Mouse (Mus musculus): Measurements from ENCODE around the gene Terb1. TPM values are rescaled to one million over a fixed set of nuclear protein-coding genes. Genes with fewer than 3 reads are reported as not detected.
A peak's percentile ranks its signal among the peaks of the same experiment; 100 is the strongest.

Terb1 gene
- total and polyA plus RNA-seq, 3 experiments = not detected

DNA sequence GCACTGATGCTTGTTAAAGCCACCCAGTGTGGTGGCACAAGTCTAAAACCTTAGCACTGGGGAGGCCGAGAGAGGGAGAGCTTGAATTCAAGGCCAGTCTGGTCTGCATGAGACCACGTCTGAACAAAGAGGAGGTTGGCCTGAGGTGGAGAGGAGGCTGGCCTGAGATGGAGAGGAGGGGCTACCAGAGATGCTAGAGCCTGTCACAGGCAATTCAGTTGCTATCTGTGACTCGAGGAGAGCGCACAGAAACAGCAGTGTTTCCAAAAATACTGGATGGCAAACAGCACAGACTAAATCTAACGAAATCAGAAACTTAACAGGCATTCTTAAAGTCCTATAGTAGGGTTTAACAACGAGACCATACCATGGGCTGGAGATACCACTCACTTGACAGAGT is 64.5 kb downstream of the Terb1 start:
- Histone ChIP-seq H3K36me3 (replicated peaks) (peaks cover 13% of the 10 kb centered on the region), H3K9me3 (replicated peaks) (no peaks in the 10 kb centered on the region), H3K27me3 (ENCODE audit: insufficient read depth, low read length) (peaks cover 9% of the 10 kb centered on the region; the same call in 1 of the 2 replicates), H3K4me3 (ENCODE audit: low read depth, low read length) (no peak overlapping the region), H3K4me1 (ENCODE audit: insufficient read depth, low read depth, low read length) (peaks cover 22% of the 10 kb centered on the region)
- TF ChIP-seq GATA1 (IDR thresholded peaks at IDR 0.05; ENCODE audit: borderline replicate concordance, low read length) = no peak
- no peak for TF ChIP-seq CTCF (IDR thresholded peaks at IDR 0.05; ENCODE audit: low read depth, low read length)
- no peak for ATAC-seq (ENCODE audit: extremely low read depth, insufficient number of reproducible peaks, low FRiP score, poor library complexity, severe bottlenecking)
- DNase-seq (ENCODE audit: low spot score) = no peak

DNA sequence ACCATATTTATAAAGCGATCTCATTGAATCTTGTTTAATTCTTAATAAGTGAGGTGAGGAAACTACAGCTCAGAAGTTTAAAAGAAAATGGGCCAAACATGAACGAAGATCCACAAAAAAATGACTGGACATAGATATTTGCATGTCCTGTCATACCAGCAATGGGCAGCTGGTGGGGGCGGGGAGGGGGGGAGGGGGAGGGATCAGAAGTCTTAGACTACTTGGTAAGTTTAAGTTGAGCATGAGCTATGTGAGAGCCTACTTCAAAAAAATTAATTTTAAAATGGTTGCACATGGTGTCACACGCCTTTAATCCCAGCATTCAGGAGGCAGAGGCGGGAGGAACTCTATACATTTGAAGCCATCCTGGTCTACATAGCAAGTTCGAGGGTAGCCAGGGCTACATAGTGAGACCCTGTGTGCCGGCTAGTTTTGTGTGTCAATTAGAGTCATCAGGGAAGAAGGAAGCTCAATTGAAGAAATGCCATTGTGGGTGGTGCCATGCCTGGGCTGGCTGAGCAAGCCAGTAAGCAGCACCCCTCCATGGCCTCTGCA is 66.5 kb downstream of the Terb1 start:
- peaks cover 33% of the 10 kb centered on the region for H3K36me3 ChIP-seq (replicated peaks)
- ATAC-seq (ENCODE audit: extremely low read depth, insufficient number of reproducible peaks, low FRiP score, poor library complexity, severe bottlenecking) (no peak), DNase-seq (ENCODE audit: low spot score) (no peak)
- TF ChIP-seq POLR2AphosphoS5 (IDR thresholded peaks at IDR 0.05; ENCODE audit: insufficient replicate concordance, low read depth, low read length) = no peak
- TF ChIP-seq GATA1 (IDR thresholded peaks at IDR 0.05; ENCODE audit: borderline replicate concordance, low read length) = no peak
- TF ChIP-seq GATA2 (IDR thresholded peaks at IDR 0.05; ENCODE audit: borderline replicate concordance, low read depth, low read length) = no peak
- TF ChIP-seq TAL1 (conservative IDR thresholded peaks at IDR 0.05; ENCODE audit: low read depth, low read length) = no peak
- TF ChIP-seq CTCF (IDR thresholded peaks at IDR 0.05; ENCODE audit: low read depth, low read length) = no peak
- H3K4me1 ChIP-seq (ENCODE audit: insufficient read depth, low read depth, low read length) = peaks cover 28% of the 10 kb centered on the region
- no peaks in the 10 kb centered on the region for H3K9me3 ChIP-seq (replicated peaks)
- peak overlapping the region; percentile 99 for H3K4me3 ChIP-seq (ENCODE audit: low read depth, low read length)
- peaks cover 8% of the 10 kb centered on the region; the same call in 1 of the 2 replicates for H3K27me3 ChIP-seq (ENCODE audit: insufficient read depth, low read length)

DNA sequence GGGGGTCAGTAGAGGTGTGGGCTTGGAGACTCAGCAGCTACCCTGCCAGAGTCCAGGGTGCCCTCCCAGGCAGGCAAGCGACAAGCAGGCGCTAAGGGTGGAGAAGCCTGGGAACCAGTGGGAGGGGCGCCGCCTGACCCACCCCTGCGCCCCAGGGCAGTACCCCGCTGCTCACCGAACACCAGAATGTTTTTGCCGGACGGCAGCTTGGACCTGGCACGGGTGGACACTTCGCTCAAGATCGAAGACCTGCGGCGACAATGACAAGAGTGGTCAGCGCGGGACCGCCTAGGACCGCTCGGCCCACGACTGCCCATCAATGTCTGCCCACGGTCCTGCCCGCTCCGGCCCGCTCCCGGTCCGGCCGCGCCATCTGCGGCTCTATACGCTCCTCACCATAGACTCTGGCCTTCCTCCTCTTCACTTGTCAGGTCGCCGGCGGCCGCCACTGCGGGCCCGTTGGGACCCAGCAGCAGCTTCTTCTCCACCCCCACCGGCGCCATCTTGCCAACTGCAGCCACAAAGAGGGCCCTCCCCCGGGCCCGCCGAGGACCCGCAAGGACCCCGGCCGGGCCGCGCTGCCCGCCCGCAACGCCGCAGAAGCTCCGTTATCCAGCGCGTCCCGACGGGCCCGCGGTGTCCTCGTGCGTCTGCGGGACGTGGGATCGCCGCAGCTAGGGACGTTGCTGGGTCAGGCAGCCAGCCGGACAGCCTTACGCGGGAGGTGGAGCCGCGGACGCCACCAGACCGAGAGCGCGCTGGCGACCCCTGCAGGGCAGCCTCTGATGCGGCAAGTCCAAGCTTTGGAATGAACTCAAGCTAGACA is 67.2 kb downstream of the Terb1 start, which contains the start of gene Dync1li2:
Dync1li2 (minus strand) TSS at position 749 of the 826 bp plus-strand sequence.
- peaks cover 6% of the 10 kb centered on the region; the same call in 1 of the 2 replicates for H3K27me3 ChIP-seq (ENCODE audit: insufficient read depth, low read length)
- H3K4me1 ChIP-seq (ENCODE audit: insufficient read depth, low read depth, low read length) = peaks cover 28% of the 10 kb centered on the region
- peak within 1 kb of the TSS; percentile 99 for H3K4me3 ChIP-seq (ENCODE audit: low read depth, low read length)
- TF ChIP-seq POLR2AphosphoS5 (IDR thresholded peaks at IDR 0.05; ENCODE audit: insufficient replicate concordance, low read depth, low read length) = no peak
- TF ChIP-seq GATA2 (IDR thresholded peaks at IDR 0.05; ENCODE audit: borderline replicate concordance, low read depth, low read length) = no peak
- no peak for TF ChIP-seq GATA1 (IDR thresholded peaks at IDR 0.05; ENCODE audit: borderline replicate concordance, low read length)
- TF ChIP-seq CTCF (IDR thresholded peaks at IDR 0.05; ENCODE audit: low read depth, low read length) = peak; percentile 53
- no peak for TF ChIP-seq TAL1 (conservative IDR thresholded peaks at IDR 0.05; ENCODE audit: low read depth, low read length)
- H3K36me3 ChIP-seq (replicated peaks) = peaks cover 38% of the 10 kb centered on the region
- DNase-seq (ENCODE audit: low spot score) (peak; percentile 72), ATAC-seq (ENCODE audit: extremely low read depth, insufficient number of reproducible peaks, low FRiP score, poor library complexity, severe bottlenecking) (peak; percentile 69)
- H3K9me3 ChIP-seq (replicated peaks) = no peaks in the 10 kb centered on the region

DNA sequence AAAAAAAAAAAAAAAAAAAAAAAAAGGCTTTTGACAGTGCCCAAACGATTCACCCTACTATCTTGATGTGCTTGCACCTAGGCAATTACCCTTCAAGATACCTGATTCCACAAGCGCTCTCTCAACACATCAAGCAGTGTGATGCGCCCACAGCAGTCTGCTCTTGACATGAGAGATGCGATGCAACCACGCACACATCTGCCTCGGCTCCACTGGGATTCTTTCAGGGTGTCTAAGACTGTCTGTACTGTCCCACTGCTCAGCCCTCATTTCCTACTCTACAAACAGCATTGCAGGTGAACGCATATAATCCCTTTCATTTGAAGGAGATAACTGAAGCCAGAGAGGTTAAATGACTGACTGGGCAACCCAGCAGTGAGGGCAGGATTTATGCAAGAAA is 68.1 kb downstream of the Terb1 start:
- Histone ChIP-seq H3K4me1 (ENCODE audit: insufficient read depth, low read depth, low read length) (peaks cover 28% of the 10 kb centered on the region), H3K27me3 (ENCODE audit: insufficient read depth, low read length) (peaks cover 6% of the 10 kb centered on the region; the same call in 1 of the 2 replicates), H3K4me3 (ENCODE audit: low read depth, low read length) (peak overlapping the region; percentile 99), H3K36me3 (replicated peaks) (peaks cover 47% of the 10 kb centered on the region), H3K9me3 (replicated peaks) (no peaks in the 10 kb centered on the region)
- TF ChIP-seq POLR2AphosphoS5 (IDR thresholded peaks at IDR 0.05; ENCODE audit: insufficient replicate concordance, low read depth, low read length) = no peak
- TF ChIP-seq TAL1 (conservative IDR thresholded peaks at IDR 0.05; ENCODE audit: low read depth, low read length) = no peak
- no peak for TF ChIP-seq GATA2 (IDR thresholded peaks at IDR 0.05; ENCODE audit: borderline replicate concordance, low read depth, low read length)
- TF ChIP-seq GATA1 (IDR thresholded peaks at IDR 0.05; ENCODE audit: borderline replicate concordance, low read length) = no peak
- no peak for TF ChIP-seq CTCF (IDR thresholded peaks at IDR 0.05; ENCODE audit: low read depth, low read length)
- DNase-seq (ENCODE audit: low spot score) (no peak), ATAC-seq (ENCODE audit: extremely low read depth, insufficient number of reproducible peaks, low FRiP score, poor library complexity, severe bottlenecking) (no peak)

DNA sequence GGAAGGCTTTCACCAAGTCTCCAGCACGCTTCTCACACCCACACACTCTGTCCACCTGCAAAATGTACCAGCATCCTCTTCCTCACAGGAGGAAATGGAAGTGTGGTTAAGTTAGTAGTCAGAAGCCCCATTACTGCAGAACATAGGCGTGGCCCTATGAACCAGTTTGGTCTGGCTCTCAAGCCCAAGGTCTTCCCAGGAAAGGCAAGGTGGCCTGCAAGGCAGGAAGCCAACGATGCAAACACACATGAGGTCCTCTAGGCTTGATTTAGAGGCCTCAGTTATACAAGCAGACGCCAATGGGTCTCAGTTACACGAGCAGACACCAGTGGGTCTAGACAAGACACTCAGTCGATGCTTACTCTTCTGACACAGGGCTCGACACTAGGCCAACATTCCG is 70.2 kb downstream of the Terb1 start:
- Histone ChIP-seq H3K9me3 (replicated peaks) (no peaks in the 10 kb centered on the region), H3K36me3 (replicated peaks) (peaks cover 67% of the 10 kb centered on the region), H3K27me3 (ENCODE audit: insufficient read depth, low read length) (no peaks in the 10 kb centered on the region), H3K4me1 (ENCODE audit: insufficient read depth, low read depth, low read length) (peaks cover 37% of the 10 kb centered on the region), H3K4me3 (ENCODE audit: low read depth, low read length) (no peak overlapping the region)
- ATAC-seq (ENCODE audit: extremely low read depth, insufficient number of reproducible peaks, low FRiP score, poor library complexity, severe bottlenecking) (no peak), DNase-seq (ENCODE audit: low spot score) (no peak)
- no peak for TF ChIP-seq POLR2AphosphoS5 (IDR thresholded peaks at IDR 0.05; ENCODE audit: insufficient replicate concordance, low read depth, low read length)
- no peak for TF ChIP-seq TAL1 (conservative IDR thresholded peaks at IDR 0.05; ENCODE audit: low read depth, low read length)
- no peak for TF ChIP-seq GATA1 (IDR thresholded peaks at IDR 0.05; ENCODE audit: borderline replicate concordance, low read length)
- TF ChIP-seq CTCF (IDR thresholded peaks at IDR 0.05; ENCODE audit: low read depth, low read length) = no peak
- TF ChIP-seq GATA2 (IDR thresholded peaks at IDR 0.05; ENCODE audit: borderline replicate concordance, low read depth, low read length) = no peak

DNA sequence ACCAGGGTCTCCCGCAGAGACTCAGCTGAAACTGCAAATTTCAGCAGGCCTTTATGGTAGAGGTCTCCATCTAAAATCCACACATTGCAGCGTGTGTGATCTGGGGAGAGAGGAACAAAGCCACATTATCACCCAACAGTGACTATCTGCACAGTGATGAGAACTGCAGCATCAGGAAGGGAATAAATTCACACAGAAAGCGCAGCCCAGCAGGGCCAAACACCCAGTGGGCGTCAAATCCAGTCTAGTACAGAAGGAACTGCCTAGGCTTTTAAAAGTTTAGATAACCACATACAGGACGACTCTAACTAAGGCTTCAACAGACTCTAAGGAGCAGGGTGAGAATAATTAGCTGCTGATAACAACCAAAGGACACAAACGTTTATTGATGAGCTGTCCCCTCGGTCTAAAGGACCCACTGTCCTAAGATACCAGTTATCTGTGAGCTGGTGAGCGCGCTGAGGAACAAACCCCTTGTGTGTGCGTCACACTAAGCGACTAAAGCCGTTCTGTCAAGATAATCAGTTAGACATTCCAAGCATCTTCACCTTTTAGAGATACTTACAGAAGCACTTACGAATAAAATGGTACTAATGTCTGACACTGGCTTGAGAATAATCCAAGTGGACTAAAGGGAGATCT is 72.1 kb downstream of the Terb1 start:
- H3K36me3 ChIP-seq (replicated peaks) = peaks cover 85% of the 10 kb centered on the region
- no peak overlapping the region for H3K4me3 ChIP-seq (ENCODE audit: low read depth, low read length)
- DNase-seq (ENCODE audit: low spot score) = no peak

More for the DNA sequence above, 72.1 kb downstream of the Terb1 start:
- Histone ChIP-seq H3K9me3 (replicated peaks) (no peaks in the 10 kb centered on the region), H3K4me1 (ENCODE audit: insufficient read depth, low read depth, low read length) (peaks cover 36% of the 10 kb centered on the region), H3K27me3 (ENCODE audit: insufficient read depth, low read length) (no peaks in the 10 kb centered on the region)
- ATAC-seq (ENCODE audit: extremely low read depth, insufficient number of reproducible peaks, low FRiP score, poor library complexity, severe bottlenecking) = no peak
- TF ChIP-seq TAL1 (conservative IDR thresholded peaks at IDR 0.05; ENCODE audit: low read depth, low read length) (no peak), POLR2AphosphoS5 (IDR thresholded peaks at IDR 0.05; ENCODE audit: insufficient replicate concordance, low read depth, low read length) (no peak), CTCF (IDR thresholded peaks at IDR 0.05; ENCODE audit: low read depth, low read length) (no peak), GATA1 (IDR thresholded peaks at IDR 0.05; ENCODE audit: borderline replicate concordance, low read length) (no peak), GATA2 (IDR thresholded peaks at IDR 0.05; ENCODE audit: borderline replicate concordance, low read depth, low read length) (no peak)
